Mouse (Mus musculus): ENCODE data around the gene Prkar2b.

DNA sequence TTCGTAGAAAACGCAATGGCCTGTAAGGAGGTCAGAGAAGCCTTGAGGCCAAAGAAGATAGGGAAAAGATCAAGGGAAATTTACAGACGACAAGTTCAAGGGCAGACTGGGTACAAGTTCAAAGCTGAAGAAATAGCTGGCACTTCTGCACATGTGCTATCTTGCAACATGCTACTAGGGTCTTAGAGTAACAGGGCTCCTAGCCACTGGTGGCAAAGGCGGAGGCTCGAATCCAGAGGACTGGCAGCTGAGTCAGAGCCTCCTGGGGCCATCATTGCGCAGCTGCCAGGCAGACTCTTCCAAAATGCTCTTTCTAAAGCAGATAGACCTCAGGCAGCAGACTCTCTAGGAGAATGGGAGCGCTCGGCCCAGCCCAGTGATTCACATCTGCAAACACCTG, 48.1 kb upstream of the Prkar2b start:
- no peak for TF ChIP-seq CTCF (conservative IDR thresholded peaks at IDR 0.05; ENCODE audit: low read length)
- no peak for TF ChIP-seq NANOG (IDR thresholded peaks at IDR 0.05; ENCODE audit: borderline replicate concordance, low read length)

Measured in E14TG2a.4 (cell line).